Mouse (Mus musculus) CH12.LX (cell line): ENCODE measurements around the gene Gin1. TPM values are rescaled to one million over a fixed set of nuclear protein-coding genes. Genes with fewer than 3 reads are reported as not detected.

Source experiments
- DNase-seq: peaks from one replicate; pipeline ENCODE4 v3.0.0-alpha.2; 2013; ENCODE audit errors: extremely low read depth
- H3K27ac ChIP-seq: 2 replicates; pipeline ENCODE4 v1.5.1; 2012; ENCODE audit warnings: low read depth, mild to moderate bottlenecking, control low read depth, moderate library complexity; ENCODE audit not compliant: insufficient read depth
- H3K27me3 ChIP-seq: replicated peaks from 2 replicates; pipeline ENCODE3; 2012; ENCODE audit warnings: inconsistent platforms
- H3K36me3 ChIP-seq, 2 experiments: replicated peaks in 1 of 2; 2 replicates each; pipeline versions ENCODE3 to v1.6.1; 2012; ENCODE audit warnings: inconsistent platforms in 1 of 2, low read length in 1 of 2, mild to moderate bottlenecking in 1 of 2, mixed read lengths in 1 of 2, moderate library complexity in 1 of 2; ENCODE audit not compliant: control insufficient read depth in 1 of 2, insufficient read depth in 1 of 2
- H3K4me1 ChIP-seq, 2 experiments: 2 replicates each; pipeline ENCODE4 v1.6.1; 2012; ENCODE audit warnings: inconsistent platforms in 1 of 2, moderate library complexity in 1 of 2; ENCODE audit not compliant: insufficient read depth in 2 of 2, control insufficient read depth in 1 of 2
- H3K4me2 ChIP-seq: 2 replicates; pipeline ENCODE4 v1.6.1; 2012; ENCODE audit warnings: low read depth, mild to moderate bottlenecking, control low read depth; ENCODE audit not compliant: poor library complexity, insufficient read depth, severe bottlenecking
- H3K4me3 ChIP-seq, 3 experiments: fragments of 150-350 bp in 1 of 3; sonication (generic) in 1 of 3; replicated peaks in 1 of 3; 2 replicates each; pipeline versions ENCODE3 to v1.5.1; 2011 to 2012; ENCODE audit warnings: low read depth in 2 of 3, low read length in 2 of 3, mild to moderate bottlenecking in 2 of 3, moderate library complexity in 2 of 3, control low read depth in 1 of 3, improper control_type of control experiment in 1 of 3, inconsistent platforms in 1 of 3, mixed read lengths in 1 of 3; ENCODE audit not compliant: poor library complexity in 1 of 3
- H3K79me2 ChIP-seq: replicated peaks from 2 replicates; pipeline ENCODE4 v1.6.1; 2012; ENCODE audit warnings: mild to moderate bottlenecking, moderate library complexity; ENCODE audit not compliant: control insufficient read depth, poor library complexity, insufficient read depth, severe bottlenecking; ENCODE audit errors: extremely low read depth
- H3K9ac ChIP-seq: 2 replicates; pipeline ENCODE4 v1.6.1; 2012; ENCODE audit warnings: low read depth, mild to moderate bottlenecking, control low read depth, moderate library complexity; ENCODE audit not compliant: insufficient read depth
- H3K9me3 ChIP-seq: replicated peaks from 2 replicates; pipeline ENCODE3; 2012; ENCODE audit warnings: low read length, inconsistent platforms, mixed read lengths
- CHD1 ChIP-seq: IDR thresholded peaks from 2 replicates; pipeline ENCODE4 v1.6.1; 2012; ENCODE audit warnings: low read depth, low read length, improper control_type of control experiment, inconsistent platforms
- ELF1 ChIP-seq: IDR thresholded peaks from 2 replicates; pipeline ENCODE4 v1.6.1; 2014; ENCODE audit warnings: low read depth, mild to moderate bottlenecking, inconsistent platforms, low read length, improper control_type of control experiment
- EP300 ChIP-seq: IDR thresholded peaks from 2 replicates; pipeline ENCODE4 v1.6.1; 2011; ENCODE audit warnings: low read length, improper control_type of control experiment
- HCFC1 ChIP-seq: IDR thresholded peaks from 2 replicates; pipeline ENCODE4 v1.6.1; 2012; ENCODE audit warnings: low read depth, mild to moderate bottlenecking, inconsistent platforms, low read length, improper control_type of control experiment
- IRF4 ChIP-seq: IDR thresholded peaks from 2 replicates; pipeline ENCODE4 v1.6.1; 2014; ENCODE audit warnings: low read depth, mild to moderate bottlenecking, inconsistent platforms, low read length, improper control_type of control experiment
- KAT2A ChIP-seq: IDR thresholded peaks from 2 replicates; pipeline ENCODE4 v1.6.1; 2012; ENCODE audit warnings: low read length, improper control_type of control experiment, inconsistent platforms; ENCODE audit not compliant: insufficient replicate concordance
- MAFK ChIP-seq: IDR thresholded peaks from 2 replicates; pipeline ENCODE4 v1.6.1; 2011; ENCODE audit warnings: low read length, improper control_type of control experiment; ENCODE audit not compliant: insufficient replicate concordance
- MAX ChIP-seq: IDR thresholded peaks from 2 replicates; pipeline ENCODE4 v1.6.1; 2011; ENCODE audit warnings: low read length, improper control_type of control experiment
- MAZ ChIP-seq: IDR thresholded peaks from 2 replicates; pipeline ENCODE4 v1.6.1; 2012; ENCODE audit warnings: low read depth, mild to moderate bottlenecking, inconsistent platforms, low read length, improper control_type of control experiment, moderate library complexity
- NELFE ChIP-seq: IDR thresholded peaks from 2 replicates; pipeline ENCODE4 v1.6.1; 2011; ENCODE audit warnings: low read depth, low read length, improper control_type of control experiment
- PAX5 ChIP-seq: IDR thresholded peaks from 2 replicates; pipeline ENCODE4 v1.6.1; 2012; ENCODE audit warnings: low read length, inconsistent platforms, mixed read lengths
- RAD21 ChIP-seq: IDR thresholded peaks from 2 replicates; pipeline ENCODE4 v1.6.1; 2011; ENCODE audit warnings: low read depth, mild to moderate bottlenecking, low read length, improper control_type of control experiment, moderate library complexity
- SIN3A ChIP-seq: IDR thresholded peaks from 2 replicates; pipeline ENCODE4 v1.6.1; 2012; ENCODE audit warnings: low read length, improper control_type of control experiment, inconsistent platforms
- TBP ChIP-seq: conservative IDR thresholded peaks from 2 replicates; pipeline ENCODE4 v1.6.1; 2011; ENCODE audit warnings: low read depth, low read length, improper control_type of control experiment
- TCF12 ChIP-seq: IDR thresholded peaks from 2 replicates; pipeline ENCODE4 v1.6.1; 2014; ENCODE audit warnings: low read depth, mild to moderate bottlenecking, inconsistent platforms, low read length, improper control_type of control experiment
- USF1 ChIP-seq: IDR thresholded peaks from 2 replicates; pipeline ENCODE4 v1.6.1; 2014; ENCODE audit warnings: low read depth, mild to moderate bottlenecking, inconsistent platforms, low read length, improper control_type of control experiment
- USF2 ChIP-seq: conservative IDR thresholded peaks from 2 replicates; pipeline ENCODE4 v1.6.1; 2011; ENCODE audit warnings: low read depth, low read length, improper control_type of control experiment
- ZKSCAN1 ChIP-seq: IDR thresholded peaks from 2 replicates; pipeline ENCODE4 v1.6.1; 2012; ENCODE audit warnings: low read depth, inconsistent platforms, low read length, improper control_type of control experiment, borderline replicate concordance
- ZNF384 ChIP-seq: IDR thresholded peaks from 2 replicates; pipeline ENCODE4 v1.6.1; 2012; ENCODE audit warnings: low read depth, low read length, improper control_type of control experiment, inconsistent platforms
- dilution Hi-C: fragments of 300-500 bp; cut with MboI; formaldehyde crosslinking; loops from 2 replicates; pipeline ENCODE4 v1.14.3; 2020; ENCODE audit warnings: low sequenced_read_pairs; ENCODE audit not compliant: extremely low pct_unique_long_range_greater_than_20kb, extremely low pct_ligation_motif_present
- in situ Hi-C: fragments of 300-500 bp; cut with MboI; formaldehyde crosslinking; loops from 3 replicates; pipeline ENCODE4 v1.14.3; 2019; ENCODE audit warnings: low sequenced_read_pairs, low pct_ligation_motif_present, low pct_unique_long_range_greater_than_20kb, mixed read lengths
- polyA plus RNA-seq: library from polyadenylated mRNA; unstranded; fragments of >175 nt; gene quantifications from 2 replicates; pipeline ENCODE4 v1.2.1, GENCODE M21; 2012; ENCODE audit warnings: low read depth; ENCODE audit not compliant: insufficient read length
- total RNA-seq, 2 experiments: library from RNA; depleted of rRNA; stranded (reverse); fragments of 300-350 nt in 1 of 2; fragments of >200 nt in 1 of 2; gene quantifications; 2 replicates each; pipeline ENCODE4 v1.2.3; 2012 to 2014

The Gin1 gene
- total and polyA plus RNA-seq, 3 experiments, result 5.8 to 16.2 (median 10.4) TPM

- Histone ChIP-seq H3K9ac (no peak overlapping the region), H3K27me3 (no peaks in the 10 kb centered on the region), H3K4me3 (no peak overlapping the region), H3K4me1 (peaks cover 3 to 8% of the 10 kb centered on the region in 2 experiments; a peak in 3 of 4 replicates), H3K4me2 (no peak overlapping the region), H3K79me2 (no peaks in the 10 kb centered on the region), H3K27ac (no peak overlapping the region), H3K36me3 (peaks cover 0 to 13% of the 10 kb centered on the region in 2 experiments), H3K9me3 (no peaks in the 10 kb centered on the region)
- no peak for DNase-seq
- dilution Hi-C loops, result no loop called here
- in situ Hi-C loops, result no loop called here
- no peak for TF ChIP-seq CHD1
- TF ChIP-seq RAD21, result no peak
- no peak for TF ChIP-seq MAZ
Measured at GRCm38 (mm10) chr1:97784928-97785327, 15.0 kb downstream of the Gin1 start.

- in situ Hi-C loops, result no loop called here
- Histone ChIP-seq H3K4me1 (peaks cover 3 to 8% of the 10 kb centered on the region in 2 experiments; a peak in 3 of 4 replicates), H3K9ac (no peak overlapping the region), H3K27me3 (no peaks in the 10 kb centered on the region), H3K9me3 (no peaks in the 10 kb centered on the region), H3K36me3 (peaks cover 0 to 13% of the 10 kb centered on the region in 2 experiments), H3K4me3 (no peak overlapping the region), H3K27ac (no peak overlapping the region), H3K79me2 (no peaks in the 10 kb centered on the region), H3K4me2 (no peak overlapping the region)
- TF ChIP-seq MAFK, result no peak
- no peak for TF ChIP-seq PAX5
- no peak for TF ChIP-seq IRF4
- TF ChIP-seq ZKSCAN1, result no peak
- dilution Hi-C loops, result no loop called here
- DNase-seq, result no peak
Measured at GRCm38 (mm10) chr1:97785685-97786393, 15.9 kb downstream of the Gin1 start.

DNA sequence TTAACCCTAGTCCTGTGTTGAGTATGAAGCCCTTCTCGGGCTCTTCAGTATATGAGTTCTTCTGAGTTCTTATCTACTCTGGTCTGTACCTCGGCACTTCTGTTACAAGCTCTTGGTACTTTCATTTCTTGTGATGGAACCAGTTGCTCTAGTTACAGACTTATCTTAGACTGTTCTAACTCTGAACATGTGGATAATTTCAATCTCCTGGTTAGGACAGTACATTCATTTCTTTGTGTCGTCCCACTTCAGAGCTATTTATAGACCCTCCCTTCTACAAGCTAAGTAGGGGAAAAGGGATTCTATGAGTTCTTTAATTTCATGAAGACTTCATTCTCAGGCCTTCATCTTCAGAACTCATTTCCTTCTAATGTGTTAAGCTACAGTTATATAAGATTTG, 17.7 kb downstream of the Gin1 start:
- no peak overlapping the region for H3K4me3 ChIP-seq
- H3K36me3 ChIP-seq, result peaks cover 0 to 13% of the 10 kb centered on the region in 2 experiments
- H3K9me3 ChIP-seq, result no peaks in the 10 kb centered on the region
- H3K79me2 ChIP-seq, result no peaks in the 10 kb centered on the region
- no peak overlapping the region for H3K4me2 ChIP-seq
- no peaks in the 10 kb centered on the region for H3K27me3 ChIP-seq
- no peak overlapping the region for H3K27ac ChIP-seq
- no peak for DNase-seq
- in situ Hi-C loops, result no loop called here
- TF ChIP-seq MAFK (no peak), ZKSCAN1 (no peak), MAX (no peak), NELFE (no peak), SIN3A (no peak), USF1 (no peak), PAX5 (no peak), TCF12 (no peak), RAD21 (no peak), USF2 (no peak), EP300 (no peak), KAT2A (no peak), IRF4 (no peak), TBP (no peak), ZNF384 (no peak), ELF1 (no peak), HCFC1 (no peak)
- H3K9ac ChIP-seq, result no peak overlapping the region
- dilution Hi-C loops, result no loop called here
- H3K4me1 ChIP-seq, result no peaks in the 10 kb centered on the region
